Mouse (Mus musculus): ENCODE results near the gene 4930502E18Rik. TPM values are rescaled to one million over a fixed set of nuclear protein-coding genes. Genes with fewer than 3 reads are reported as not detected.
"Not testable (repeated sequence)": the region's sequence is repeated elsewhere in the genome, so short reads cannot be mapped to it uniquely, and the experiment has no call there.

4930502E18Rik gene
- polyA plus RNA-seq (2012; rRNA removed) = not detected in 2 replicates

- no peaks in the 10 kb centered on the region for H3K36me3 ChIP-seq (ENCODE audit: control insufficient read depth, insufficient read depth, low read length)
- H3K27me3 ChIP-seq (ENCODE audit: control insufficient read depth, insufficient read depth, low read length) = no peaks in the 10 kb centered on the region
- H3K4me1 ChIP-seq (ENCODE audit: control insufficient read depth, insufficient read depth, insufficient read length) = no peaks in the 10 kb centered on the region
- H3K4me3 ChIP-seq (ENCODE audit: extremely low read depth, insufficient read depth, insufficient read length) = no peak within 1 kb of the TSS
- TF ChIP-seq CTCF (IDR thresholded peaks at IDR 0.05; ENCODE audit: extremely low read depth, insufficient read depth, insufficient read length, insufficient replicate concordance) (no peak), POLR2A (IDR thresholded peaks at IDR 0.05; ENCODE audit: low read depth, low read length) (no peak)
- no peak for DNase-seq (ENCODE audit: low read depth in 1 of 2, low spot score in 2 of 2)
- no peak within 1 kb of the TSS for H3K27ac ChIP-seq (ENCODE audit: insufficient read depth, low read length)
- 83% methylated on average over 11 of the region's 11 CpGs for WGBS
Observed at GRCm38 (mm10) chrX:53724596-53724995, at the start of gene 4930502E18Rik. Gene 4930502E18Rik, plus strand, starts transcription at chrX:53724826.

DNA sequence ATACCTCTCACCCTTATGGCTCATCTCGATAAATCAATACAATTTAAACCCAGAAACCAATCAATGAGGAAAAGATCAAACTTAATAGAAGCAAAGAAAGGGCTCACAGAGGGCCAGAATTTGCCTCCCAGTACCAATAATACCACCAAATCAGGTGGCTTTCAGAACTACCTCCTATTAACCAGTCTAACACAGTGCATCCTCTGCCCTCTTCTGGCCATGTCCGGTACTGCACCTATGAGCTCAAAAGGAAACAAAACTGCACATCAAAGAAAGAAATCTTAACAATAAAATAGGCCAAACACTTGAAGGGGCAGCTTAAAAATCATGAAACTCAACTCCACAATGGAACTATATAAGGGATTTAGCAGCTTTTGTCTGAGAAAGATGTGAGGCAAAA, 47.7 kb upstream of the 4930502E18Rik start:
- 17% methylated on average over 2 of the region's 2 CpGs for WGBS
- H3K27ac ChIP-seq (ENCODE audit: insufficient read depth, low read length) = not testable (repeated sequence)
- peak in 1 of 2 experiments; percentile 53 for DNase-seq (ENCODE audit: low read depth in 1 of 2, low spot score in 2 of 2)

GRCm38 (mm10) chrX:53682650-53683049, 42.0 kb upstream of the 4930502E18Rik start:
- WGBS = 69% methylated on average over 3 of the region's 3 CpGs
- H3K27ac ChIP-seq (ENCODE audit: insufficient read depth, low read length); DNase-seq (ENCODE audit: low read depth in 1 of 2, low spot score in 2 of 2); H3K36me3 ChIP-seq (ENCODE audit: control insufficient read depth, insufficient read depth, low read length); H3K4me1 ChIP-seq (ENCODE audit: control insufficient read depth, insufficient read depth, insufficient read length); H3K4me3 ChIP-seq (ENCODE audit: extremely low read depth, insufficient read depth, insufficient read length); H3K27me3 ChIP-seq (ENCODE audit: control insufficient read depth, insufficient read depth, low read length): not testable (repeated sequence)

More for the DNA sequence above, 47.7 kb upstream of the 4930502E18Rik start:
- not testable (repeated sequence) for H3K4me3 ChIP-seq (ENCODE audit: extremely low read depth, insufficient read depth, insufficient read length); H3K4me1 ChIP-seq (ENCODE audit: control insufficient read depth, insufficient read depth, insufficient read length); H3K27me3 ChIP-seq (ENCODE audit: control insufficient read depth, insufficient read depth, low read length); H3K36me3 ChIP-seq (ENCODE audit: control insufficient read depth, insufficient read depth, low read length)

DNA sequence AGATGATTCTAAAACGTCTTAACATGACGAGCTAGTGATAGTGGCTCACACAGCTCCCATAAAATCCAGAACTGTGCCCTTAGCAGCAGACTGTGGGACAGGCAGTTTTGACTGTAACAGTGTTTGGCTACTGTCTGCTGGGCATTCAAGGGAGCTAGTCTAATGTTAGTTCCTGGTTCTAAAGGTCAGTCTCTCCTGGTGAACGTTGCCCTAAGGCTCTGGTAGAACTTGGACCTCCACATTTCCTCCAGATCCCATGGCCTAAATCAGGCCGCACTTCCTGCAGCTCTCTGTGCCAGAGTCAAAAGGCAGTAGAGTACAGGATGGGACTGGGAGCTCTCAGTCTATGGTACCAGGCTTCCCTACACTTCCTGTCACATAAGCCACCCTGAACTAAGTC, 40.0 kb upstream of the 4930502E18Rik start:
- H3K4me1 ChIP-seq (ENCODE audit: control insufficient read depth, insufficient read depth, insufficient read length); H3K4me3 ChIP-seq (ENCODE audit: extremely low read depth, insufficient read depth, insufficient read length); H3K27ac ChIP-seq (ENCODE audit: insufficient read depth, low read length); H3K27me3 ChIP-seq (ENCODE audit: control insufficient read depth, insufficient read depth, low read length); DNase-seq (ENCODE audit: low read depth in 1 of 2, low spot score in 2 of 2); H3K36me3 ChIP-seq (ENCODE audit: control insufficient read depth, insufficient read depth, low read length): not testable (repeated sequence)
- 73% methylated on average over 2 of the region's 4 CpGs for whole genome bisulfite sequencing

- H3K27me3 ChIP-seq (ENCODE audit: control insufficient read depth, insufficient read depth, low read length) = no peaks in the 10 kb centered on the region
- H3K36me3 ChIP-seq (ENCODE audit: control insufficient read depth, insufficient read depth, low read length) = no peaks in the 10 kb centered on the region
- H3K27ac ChIP-seq (ENCODE audit: insufficient read depth, low read length) = no peak overlapping the region
- no peak for TF ChIP-seq POLR2A (IDR thresholded peaks at IDR 0.05; ENCODE audit: low read depth, low read length)
- no peak for TF ChIP-seq CTCF (IDR thresholded peaks at IDR 0.05; ENCODE audit: extremely low read depth, insufficient read depth, insufficient read length, insufficient replicate concordance)
- no peak overlapping the region for H3K4me3 ChIP-seq (ENCODE audit: extremely low read depth, insufficient read depth, insufficient read length)
- H3K4me1 ChIP-seq (ENCODE audit: control insufficient read depth, insufficient read depth, insufficient read length) = no peaks in the 10 kb centered on the region
- DNase-seq (ENCODE audit: low read depth in 1 of 2, low spot score in 2 of 2) = no peak
- 57% methylated on average over 2 of the region's 2 CpGs for WGBS
Observed at GRCm38 (mm10) chrX:53692065-53692464, 32.6 kb upstream of the 4930502E18Rik start.

DNA sequence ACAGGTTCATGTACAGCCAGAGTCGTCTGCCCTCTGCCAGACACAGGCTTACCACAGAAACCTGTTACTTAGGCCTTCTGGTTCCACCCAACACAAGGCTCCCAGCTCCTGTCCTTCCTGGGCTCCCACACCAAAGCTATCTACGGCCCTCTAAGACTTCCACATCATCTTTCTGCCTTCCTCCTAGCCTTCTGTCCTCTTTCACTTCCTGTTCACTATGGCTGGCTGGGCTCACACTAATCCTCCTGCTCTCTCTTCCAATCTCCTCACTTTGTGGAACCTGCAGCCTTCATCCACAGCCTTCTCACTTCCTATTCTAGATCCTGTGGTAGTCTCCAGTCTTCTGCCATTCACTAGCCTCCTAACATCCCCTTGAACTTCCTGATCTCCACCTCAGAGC, 31.5 kb upstream of the 4930502E18Rik start:
- WGBS = 57% methylated on average over 2 of the region's 2 CpGs
- no peak for DNase-seq (ENCODE audit: low read depth in 1 of 2, low spot score in 2 of 2)

DNA sequence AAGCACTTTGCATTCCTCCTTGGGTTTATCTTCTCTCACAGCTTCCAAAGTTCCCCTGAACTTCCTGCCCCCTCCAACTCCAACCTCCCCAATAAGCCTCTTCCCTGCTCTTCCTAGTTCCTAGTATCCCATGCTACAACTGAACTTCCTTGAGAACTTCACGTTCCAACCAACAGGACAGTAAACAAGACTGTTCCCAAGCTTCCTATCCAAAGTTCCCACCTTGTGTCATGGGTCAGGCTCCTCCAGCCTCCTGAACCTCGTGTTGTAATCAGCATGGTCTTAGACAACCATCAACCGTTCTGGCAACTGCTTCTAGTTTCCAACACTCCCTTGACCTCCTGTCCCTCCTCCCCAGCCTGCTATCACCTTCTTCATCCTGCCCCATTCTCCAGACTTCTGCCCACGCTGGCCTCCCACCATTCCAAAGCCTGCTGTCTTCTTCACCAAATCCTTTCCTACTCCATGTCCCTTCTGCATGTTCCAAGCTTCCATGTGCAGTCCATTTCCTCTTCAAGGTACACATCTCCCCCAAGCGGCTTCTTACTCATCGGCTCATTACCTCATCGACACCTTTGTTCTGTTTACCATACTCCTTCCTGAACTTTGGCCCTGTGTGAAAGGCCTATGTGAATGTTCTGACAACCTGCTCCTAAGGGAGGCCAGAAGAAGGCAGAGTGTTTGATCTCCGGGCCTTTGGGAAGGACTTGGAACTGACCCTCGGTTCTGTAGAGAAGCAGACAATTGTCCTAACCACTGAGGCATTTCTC, 30.4 kb upstream of the 4930502E18Rik start:
- Histone ChIP-seq H3K27ac (ENCODE audit: insufficient read depth, low read length) (no peak overlapping the region), H3K36me3 (ENCODE audit: control insufficient read depth, insufficient read depth, low read length) (no peaks in the 10 kb centered on the region), H3K4me1 (ENCODE audit: control insufficient read depth, insufficient read depth, insufficient read length) (no peaks in the 10 kb centered on the region), H3K4me3 (ENCODE audit: extremely low read depth, insufficient read depth, insufficient read length) (no peak overlapping the region), H3K27me3 (ENCODE audit: control insufficient read depth, insufficient read depth, low read length) (no peaks in the 10 kb centered on the region)
- TF ChIP-seq POLR2A (IDR thresholded peaks at IDR 0.05; ENCODE audit: low read depth, low read length) (no peak), CTCF (IDR thresholded peaks at IDR 0.05; ENCODE audit: extremely low read depth, insufficient read depth, insufficient read length, insufficient replicate concordance) (no peak)
- WGBS = 75% methylated on average over 9 of the region's 9 CpGs
- no peak for DNase-seq (ENCODE audit: low read depth in 1 of 2, low spot score in 2 of 2)

More for the DNA sequence above, 31.5 kb upstream of the 4930502E18Rik start:
- Histone ChIP-seq H3K36me3 (ENCODE audit: control insufficient read depth, insufficient read depth, low read length) (no peaks in the 10 kb centered on the region), H3K4me1 (ENCODE audit: control insufficient read depth, insufficient read depth, insufficient read length) (no peaks in the 10 kb centered on the region), H3K27ac (ENCODE audit: insufficient read depth, low read length) (no peak overlapping the region), H3K4me3 (ENCODE audit: extremely low read depth, insufficient read depth, insufficient read length) (no peak overlapping the region), H3K27me3 (ENCODE audit: control insufficient read depth, insufficient read depth, low read length) (no peaks in the 10 kb centered on the region)
- TF ChIP-seq POLR2A (IDR thresholded peaks at IDR 0.05; ENCODE audit: low read depth, low read length) (no peak), CTCF (IDR thresholded peaks at IDR 0.05; ENCODE audit: extremely low read depth, insufficient read depth, insufficient read length, insufficient replicate concordance) (no peak)

All from spleen, adult 2 months (tissue).